Mouse (Mus musculus) E14TG2a.4 (cell line): ENCODE measurements around the gene Slc35e4.

Experiments
- CTCF ChIP-seq: conservative IDR thresholded peaks from 2 replicates; pipeline ENCODE4 v1.5.1; 2014; ENCODE audit warnings: low read length
- NANOG ChIP-seq: IDR thresholded peaks from 2 replicates; pipeline ENCODE4 v1.6.1; 2014; ENCODE audit warnings: borderline replicate concordance, low read length, mixed read lengths
- POU5F1 ChIP-seq: IDR thresholded peaks from 2 replicates; pipeline ENCODE4 v1.6.1; 2014; ENCODE audit warnings: low read length, borderline replicate concordance

DNA sequence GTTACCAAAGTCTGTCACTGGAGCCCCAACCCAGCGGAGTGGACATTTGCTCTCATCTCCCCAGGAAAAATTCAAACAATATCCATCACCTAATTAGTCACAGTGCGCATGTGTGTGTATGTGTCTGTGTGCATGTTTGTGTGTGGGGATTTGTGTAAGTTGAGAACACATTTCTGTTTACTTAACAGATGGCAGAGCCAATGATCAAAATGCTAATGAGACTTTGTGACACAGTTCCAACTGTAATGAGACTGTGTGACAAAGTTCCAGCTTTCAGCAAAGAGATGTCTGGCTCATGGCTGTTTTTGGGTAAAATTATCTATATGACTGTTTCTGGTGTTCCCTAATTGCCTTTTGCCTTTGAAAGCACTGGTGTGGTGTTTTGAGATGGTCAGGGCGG, 21.9 kb upstream of the Slc35e4 start:
- no peak for TF ChIP-seq CTCF
- no peak for TF ChIP-seq POU5F1
- TF ChIP-seq NANOG, result no peak
